Mouse (Mus musculus) G1E (cell line): Measurements from ENCODE around the gene Tcp11l2.

ENCODE experiments used
- CTCF ChIP-seq: IDR thresholded peaks from 2 replicates; pipeline ENCODE4 v1.5.1; 2012; ENCODE audit warnings: low read depth, low read length, inconsistent platforms, mixed read lengths
- GATA1 ChIP-seq: IDR thresholded peaks from 2 replicates; pipeline ENCODE4 v1.6.1; 2012; ENCODE audit warnings: borderline replicate concordance, low read length, inconsistent platforms, mixed read lengths
- GATA2 ChIP-seq: IDR thresholded peaks from 2 replicates; pipeline ENCODE4 v1.6.1; 2012; ENCODE audit warnings: low read depth, low read length, inconsistent platforms, borderline replicate concordance
- POLR2AphosphoS5 ChIP-seq: IDR thresholded peaks from 2 replicates; pipeline ENCODE4 v1.6.1; 2012; ENCODE audit warnings: low read depth, low read length, inconsistent platforms; ENCODE audit not compliant: insufficient replicate concordance
- TAL1 ChIP-seq: conservative IDR thresholded peaks from 2 replicates; pipeline ENCODE4 v1.6.1; 2012; ENCODE audit warnings: low read depth, low read length, inconsistent platforms, mixed read lengths

DNA sequence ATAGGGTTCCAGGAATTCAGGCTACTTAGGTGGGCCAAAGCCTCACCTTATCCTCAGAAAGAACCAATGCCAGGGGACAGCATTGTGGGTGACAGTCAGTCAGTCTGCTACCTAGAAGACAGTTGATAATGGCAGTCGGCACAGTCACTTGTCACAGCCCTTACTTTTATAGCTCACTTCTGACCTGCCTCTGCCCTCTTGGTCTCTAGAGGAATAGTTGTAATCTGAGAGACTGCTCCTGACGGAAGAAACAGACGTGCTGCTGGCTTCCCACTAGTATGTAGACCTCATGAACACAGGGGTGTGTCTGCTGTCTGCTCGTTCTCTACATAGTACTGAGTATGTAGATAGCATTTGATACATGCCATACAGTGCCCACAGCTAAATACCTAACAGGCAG is 33.9 kb downstream of the Tcp11l2 start:
- TF ChIP-seq POLR2AphosphoS5, result no peak
- no peak for TF ChIP-seq CTCF
- no peak for TF ChIP-seq TAL1
- no peak for TF ChIP-seq GATA1
- no peak for TF ChIP-seq GATA2
